Mouse (Mus musculus) stomach, embryonic 16.5 days (tissue): ENCODE data around the gene H2-M1. TPM values are rescaled to one million over a fixed set of nuclear protein-coding genes. Genes with fewer than 3 reads are reported as not detected.

ENCODE experiments used
- ATAC-seq: fragments of 200-750 bp; cut with Nextera tagmentation; 2 replicates; pipeline ENCODE4 v1.8.0; 2017; ENCODE audit warnings: moderate number of reproducible peaks, moderate TSS enrichment; ENCODE audit not compliant: insufficient read depth, low FRiP score
- H3K27ac ChIP-seq: fragments of 300-500 bp; sonication (generic); 2 replicates; pipeline ENCODE4 v1.5.1; 2014; ENCODE audit warnings: low read length
- H3K27me3 ChIP-seq: fragments of 300-500 bp; sonication (generic); 2 replicates; pipeline ENCODE4 v1.6.1; 2014; ENCODE audit warnings: low read length, control low read depth, mixed read lengths; ENCODE audit not compliant: control insufficient read depth, insufficient read depth
- H3K36me3 ChIP-seq: fragments of 300-500 bp; sonication (generic); 2 replicates; pipeline ENCODE4 v1.6.1; 2014; ENCODE audit warnings: low read length; ENCODE audit not compliant: control insufficient read depth, insufficient read depth
- H3K4me1 ChIP-seq: fragments of 300-500 bp; sonication (generic); 2 replicates; pipeline ENCODE4 v1.6.1; 2014; ENCODE audit warnings: low read length, control low read depth, mixed read lengths; ENCODE audit not compliant: control insufficient read depth, insufficient read depth
- H3K4me2 ChIP-seq: fragments of 300-500 bp; sonication (generic); 2 replicates; pipeline ENCODE4 v1.6.1; 2014; ENCODE audit warnings: low read depth, low read length, mixed read lengths
- H3K4me3 ChIP-seq: fragments of 300-500 bp; sonication (generic); replicated peaks from 2 replicates; pipeline ENCODE4 v1.5.1; 2014; ENCODE audit warnings: mild to moderate bottlenecking, low read length
- H3K9ac ChIP-seq: fragments of 300-500 bp; sonication (generic); 2 replicates; pipeline ENCODE4 v1.6.1; 2014; ENCODE audit warnings: low read length
- H3K9me3 ChIP-seq: fragments of 300-500 bp; sonication (generic); replicated peaks from 2 replicates; pipeline ENCODE4 v1.6.1; 2016; ENCODE audit warnings: low read length, control low read depth; ENCODE audit not compliant: control insufficient read depth
- WGBS: fragments of 180-500 bp; shearing (Covaris S2); extraction: QIAGEN DNeasy Blood & Tissue Kit; methylation state at CpG from one replicate; pipeline ENCODE4 v1.1.7; 2014; 5-methylcytosine and 5-hydroxymethylcytosine counted together
- polyA plus RNA-seq: library from polyadenylated mRNA; unstranded; fragments of >200 nt; fragmentation: Nextera tagmentation; extraction: Ambion mirVana; gene quantifications from 2 replicates; pipeline ENCODE4 v1.2.1, GENCODE M21; 2015

The H2-M1 gene
- not detected in 2 replicates for polyA plus RNA-seq

GRCm38 (mm10) chr17:36672119-36672518 is at the start of gene H2-M1:
H2-M1 (minus strand) TSS chr17:36672219.
- ATAC-seq: no peak
- 72% methylated on average over 3 of the region's 3 CpGs for WGBS
- no peaks in the 10 kb centered on the region for H3K27me3 ChIP-seq
- H3K4me2 ChIP-seq: no peak within 1 kb of the TSS
- no peak within 1 kb of the TSS for H3K4me3 ChIP-seq
- no peak within 1 kb of the TSS for H3K9ac ChIP-seq
- no peak within 1 kb of the TSS for H3K27ac ChIP-seq
- H3K36me3 ChIP-seq: no peaks in the 10 kb centered on the region
- no peaks in the 10 kb centered on the region for H3K4me1 ChIP-seq
- H3K9me3 ChIP-seq: no peaks in the 10 kb centered on the region

GRCm38 (mm10) chr17:36697693-36698092 is 25.7 kb upstream of the H2-M1 start:
- no peak overlapping the region for H3K4me2 ChIP-seq
- no peak overlapping the region for H3K27ac ChIP-seq
- 60% methylated on average over 2 of the region's 2 CpGs for WGBS
- H3K27me3 ChIP-seq: no peaks in the 10 kb centered on the region
- H3K9ac ChIP-seq: no peak overlapping the region
- no peak for ATAC-seq
- no peak overlapping the region for H3K4me3 ChIP-seq
- no peaks in the 10 kb centered on the region for H3K9me3 ChIP-seq
- no peaks in the 10 kb centered on the region for H3K4me1 ChIP-seq
- H3K36me3 ChIP-seq: no peaks in the 10 kb centered on the region

GRCm38 (mm10) chr17:36642566-36642965 is 29.5 kb downstream of the H2-M1 start, which contains the start of gene H2-M9:
H2-M9 (minus strand) TSS chr17:36642666.
- H3K4me2 ChIP-seq: no peak within 1 kb of the TSS
- H3K9ac ChIP-seq: no peak within 1 kb of the TSS
- no peaks in the 10 kb centered on the region for H3K9me3 ChIP-seq
- H3K27me3 ChIP-seq: no peaks in the 10 kb centered on the region
- 82% methylated on average over 3 of the region's 3 CpGs for WGBS
- ATAC-seq: no peak
- no peaks in the 10 kb centered on the region for H3K4me1 ChIP-seq
- H3K27ac ChIP-seq: no peak within 1 kb of the TSS
- H3K36me3 ChIP-seq: no peaks in the 10 kb centered on the region
- H3K4me3 ChIP-seq: no peak within 1 kb of the TSS

Other genes starting within 250 kb of the H2-M1 start
- not detected in 2 replicates for gene H2-M10.4, start 209.9 kb downstream of the H2-M1 start, polyA plus RNA-seq
- gene H2-M11, start 125.1 kb downstream of the H2-M1 start, polyA plus RNA-seq: not detected in 2 replicates
- gene H2-M9, start 29.6 kb downstream of the H2-M1 start, polyA plus RNA-seq: not detected in 2 replicates
- gene H2-M10.5, start 100.7 kb upstream of the H2-M1 start, polyA plus RNA-seq: not detected in 2 replicates
- gene H2-M10.6, start 140.0 kb upstream of the H2-M1 start, polyA plus RNA-seq: not detected in 2 replicates
- 39.9 and 41.3 TPM in 2 replicates for gene Trim26, start 164.9 kb upstream of the H2-M1 start, polyA plus RNA-seq
- 0.83 and 1.2 TPM in 2 replicates for gene Trim15, start 195.0 kb upstream of the H2-M1 start, polyA plus RNA-seq
- gene Trim10, start 197.4 kb upstream of the H2-M1 start, polyA plus RNA-seq: 12.0 and 12.4 TPM in 2 replicates
- 0.08 and 0.10 TPM in 2 replicates for gene Trim40, start 217.9 kb upstream of the H2-M1 start, polyA plus RNA-seq
- gene Trim31, start 225.9 kb upstream of the H2-M1 start, polyA plus RNA-seq: 5.3 and 6.3 TPM in 2 replicates